Mouse (Mus musculus) liver, adult 2 months (tissue): ENCODE results near the gene Mon1a.

Experiments used
- CTCF ChIP-seq: fragments of 200-500 bp; IDR thresholded peaks from 2 replicates; pipeline ENCODE4 v1.5.1; 2011; ENCODE audit warnings: low read depth, low read length, control low read depth
- POLR2A ChIP-seq: fragments of 200-500 bp; IDR thresholded peaks from 2 replicates; pipeline ENCODE4 v1.6.1; 2011; ENCODE audit warnings: low read length, control low read depth; ENCODE audit not compliant: insufficient read depth; ENCODE audit errors: extremely low read depth

GRCm38 (mm10) chr9:107923021-107923420 lies 35.1 kb downstream of the Mon1a start:
- TF ChIP-seq CTCF (peak; percentile 88), POLR2A (no peak)
